Mouse (Mus musculus): ENCODE data around the gene Gsdma.

DNA sequence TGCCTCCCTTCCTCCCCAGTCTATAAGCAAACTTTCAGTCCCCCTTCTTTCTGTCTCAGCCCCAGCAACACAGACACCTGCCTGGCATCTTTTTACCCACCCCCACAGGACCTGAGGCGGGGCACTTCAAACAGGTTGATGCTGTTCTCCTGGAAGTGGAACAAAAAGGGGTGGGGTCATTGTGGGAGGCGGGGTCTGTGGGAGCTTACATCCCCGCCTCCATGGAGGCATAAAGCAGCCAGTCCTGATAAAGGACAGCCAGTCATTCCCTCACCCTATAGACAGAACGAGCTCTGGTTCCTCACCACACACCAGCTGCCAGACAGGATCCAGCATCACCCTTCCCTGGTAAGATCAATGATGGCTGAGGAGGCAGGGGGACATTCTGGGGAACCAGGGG is at the start of gene Gsdma:
- TF ChIP-seq CTCF (IDR thresholded peaks at IDR 0.05; ENCODE audit: low read depth): no peak
- no peak for TF ChIP-seq EP300 (IDR thresholded peaks at IDR 0.05; ENCODE audit: low read depth)

All from heart, postnatal 0 days (tissue).